Mouse (Mus musculus) liver, embryonic 15.5 days (tissue): ENCODE results near the gene Apoc3. TPM values are rescaled to one million over a fixed set of nuclear protein-coding genes. Genes with fewer than 3 reads are reported as not detected.

Experiments used
- ATAC-seq: fragments of 200-750 bp; cut with Nextera tagmentation; 2 replicates; pipeline ENCODE4 v1.8.0; 2017; ENCODE audit warnings: moderate number of reproducible peaks, mild to moderate bottlenecking, moderate library complexity; ENCODE audit not compliant: insufficient read depth
- H3K27ac ChIP-seq: fragments of 300-500 bp; sonication (generic); replicated peaks from 2 replicates; pipeline ENCODE4 v1.5.1; 2015; ENCODE audit warnings: mild to moderate bottlenecking, inconsistent platforms
- H3K27me3 ChIP-seq: fragments of 300-500 bp; sonication (generic); 2 replicates; pipeline ENCODE4 v1.6.1; 2015; ENCODE audit warnings: mild to moderate bottlenecking, inconsistent platforms
- H3K36me3 ChIP-seq: fragments of 300-500 bp; sonication (generic); replicated peaks from 2 replicates; pipeline ENCODE4 v1.6.1; 2015; ENCODE audit warnings: moderate library complexity, mild to moderate bottlenecking, inconsistent platforms
- H3K4me1 ChIP-seq: fragments of 300-500 bp; sonication (generic); replicated peaks from 2 replicates; pipeline ENCODE4 v1.6.1; 2015; ENCODE audit warnings: inconsistent platforms
- H3K4me2 ChIP-seq: fragments of 300-500 bp; sonication (generic); 2 replicates; pipeline ENCODE4 v1.6.1; 2015; ENCODE audit warnings: moderate library complexity, mild to moderate bottlenecking, inconsistent platforms
- H3K4me3 ChIP-seq: fragments of 300-500 bp; sonication (generic); replicated peaks from 2 replicates; pipeline ENCODE4 v1.5.1; 2015; ENCODE audit warnings: mild to moderate bottlenecking, inconsistent platforms
- H3K9ac ChIP-seq: fragments of 300-500 bp; sonication (generic); 2 replicates; pipeline ENCODE4 v1.6.1; 2015; ENCODE audit warnings: moderate library complexity, mild to moderate bottlenecking, inconsistent platforms
- H3K9me3 ChIP-seq: fragments of 300-500 bp; sonication (generic); replicated peaks from 2 replicates; pipeline ENCODE4 v1.6.1; 2016; ENCODE audit warnings: inconsistent platforms
- whole genome bisulfite sequencing: fragments of 180-500 bp; shearing (Covaris S2); methylation state at CpG from one replicate; pipeline ENCODE4 v1.1.7; 2015; ENCODE audit warnings: mixed read lengths; ENCODE audit not compliant: insufficient replicate concordance; 5-methylcytosine and 5-hydroxymethylcytosine counted together
- polyA plus RNA-seq: library from polyadenylated mRNA; unstranded; fragments of >200 nt; fragmentation: Nextera tagmentation; extraction: Ambion mirVana; gene quantifications from 2 replicates; pipeline ENCODE4 v1.2.1, GENCODE M21; 2015

The Apoc3 gene
- polyA plus RNA-seq, 1 experiment from 2014 or later, result 6.8 TPM

DNA sequence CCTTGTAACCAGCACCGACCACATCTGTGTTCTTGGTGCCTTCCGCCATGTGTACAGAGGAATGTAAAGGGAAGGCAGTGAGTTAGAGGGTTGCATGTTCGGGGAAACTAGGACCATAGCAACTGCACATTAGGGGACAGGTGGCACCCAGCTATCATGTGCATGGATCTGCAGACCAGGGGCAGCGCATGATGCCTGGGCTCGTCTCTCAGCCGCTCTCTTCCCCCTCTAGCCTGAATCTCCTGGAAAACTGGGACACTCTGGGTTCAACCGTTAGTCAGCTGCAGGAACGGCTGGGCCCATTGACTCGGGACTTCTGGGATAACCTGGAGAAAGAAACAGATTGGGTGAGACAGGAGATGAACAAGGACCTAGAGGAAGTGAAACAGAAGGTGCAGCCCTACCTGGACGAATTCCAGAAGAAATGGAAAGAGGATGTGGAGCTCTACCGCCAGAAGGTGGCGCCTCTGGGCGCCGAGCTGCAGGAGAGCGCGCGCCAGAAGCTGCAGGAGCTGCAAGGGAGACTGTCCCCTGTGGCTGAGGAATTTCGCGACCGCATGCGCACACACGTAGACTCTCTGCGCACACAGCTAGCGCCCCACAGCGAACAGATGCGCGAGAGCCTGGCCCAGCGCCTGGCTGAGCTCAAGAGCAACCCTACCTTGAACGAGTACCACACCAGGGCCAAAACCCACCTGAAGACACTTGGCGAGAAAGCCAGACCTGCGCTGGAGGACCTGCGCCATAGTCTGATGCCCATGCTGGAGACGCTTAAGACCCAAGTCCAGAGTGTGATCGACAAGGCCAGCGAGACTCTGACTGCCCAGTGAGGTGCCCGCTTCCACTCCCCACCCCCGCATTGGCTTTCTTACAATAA is 5.6 kb downstream of the Apoc3 start:
- Histone ChIP-seq H3K27me3 (no peaks in the 10 kb centered on the region; the same call in 1 of the 2 replicates), H3K4me1 (peaks cover 18% of the 10 kb centered on the region), H3K27ac (peak overlapping the region; percentile 51), H3K4me2 (peak overlapping the region; percentile 68), H3K4me3 (peak overlapping the region; percentile 49), H3K9ac (peak overlapping the region; percentile 40), H3K36me3 (no peaks in the 10 kb centered on the region), H3K9me3 (no peaks in the 10 kb centered on the region)
- ATAC-seq, result peak; percentile 34; the same call in 1 of the 2 replicates
- WGBS, result 12% methylated on average over 37 of the region's 37 CpGs

- peak within 1 kb of the TSS; percentile 51 for H3K27ac ChIP-seq
Measured at GRCm38 (mm10) chr9:46228491-46228890, 6.9 kb downstream of the Apoc3 start, which contains the start of gene Apoa1. Gene Apoa1 (plus strand): TSS chr9:46228580.

GRCm38 (mm10) chr9:46227064-46227614 is 8.3 kb downstream of the Apoc3 start:
- Histone ChIP-seq H3K36me3 (0 out of 2 replicates have a peak, but pooled peaks cover 3% of the 10 kb centered on the region), H3K4me1 (peaks cover 27% of the 10 kb centered on the region), H3K4me3 (no peak overlapping the region), H3K9ac (no peak overlapping the region), H3K27me3 (no peaks in the 10 kb centered on the region; the same call in 1 of the 2 replicates), H3K27ac (no peak overlapping the region), H3K4me2 (no peak overlapping the region), H3K9me3 (no peaks in the 10 kb centered on the region)
- WGBS, result 43% methylated on average over 3 of the region's 3 CpGs
- no peak for ATAC-seq

More at GRCm38 (mm10) chr9:46228491-46228890, 6.9 kb downstream of the Apoc3 start, which contains the start of gene Apoa1:
- peak; percentile 69 for ATAC-seq
- WGBS, result 55% methylated on average over 9 of the region's 9 CpGs
- peak within 1 kb of the TSS; percentile 68 for H3K4me2 ChIP-seq
- peak within 1 kb of the TSS; percentile 49 for H3K4me3 ChIP-seq
- H3K9ac ChIP-seq, result peak within 1 kb of the TSS; percentile 40; the same call in 1 of the 2 replicates
- peaks cover 30% of the 10 kb centered on the region for H3K4me1 ChIP-seq
- no peaks in the 10 kb centered on the region for H3K9me3 ChIP-seq
- no peaks in the 10 kb centered on the region for H3K36me3 ChIP-seq
- no peaks in the 10 kb centered on the region; the same call in 1 of the 2 replicates for H3K27me3 ChIP-seq

- H3K27me3 ChIP-seq, result no peaks in the 10 kb centered on the region
- H3K4me1 ChIP-seq, result peaks cover 35% of the 10 kb centered on the region
- no peak for ATAC-seq
- H3K4me2 ChIP-seq, result no peak overlapping the region
- H3K9ac ChIP-seq, result no peak overlapping the region
- 38% methylated on average over 5 of the region's 5 CpGs for WGBS
- 0 out of 2 replicates have a peak, but pooled peaks cover 20% of the 10 kb centered on the region for H3K36me3 ChIP-seq
- H3K9me3 ChIP-seq, result no peaks in the 10 kb centered on the region
- H3K27ac ChIP-seq, result 0 out of 2 replicates have a peak overlapping the region, but pooled peaks have one; percentile 45
- no peak overlapping the region for H3K4me3 ChIP-seq
Measured at GRCm38 (mm10) chr9:46224945-46225660, 10.3 kb downstream of the Apoc3 start.

DNA sequence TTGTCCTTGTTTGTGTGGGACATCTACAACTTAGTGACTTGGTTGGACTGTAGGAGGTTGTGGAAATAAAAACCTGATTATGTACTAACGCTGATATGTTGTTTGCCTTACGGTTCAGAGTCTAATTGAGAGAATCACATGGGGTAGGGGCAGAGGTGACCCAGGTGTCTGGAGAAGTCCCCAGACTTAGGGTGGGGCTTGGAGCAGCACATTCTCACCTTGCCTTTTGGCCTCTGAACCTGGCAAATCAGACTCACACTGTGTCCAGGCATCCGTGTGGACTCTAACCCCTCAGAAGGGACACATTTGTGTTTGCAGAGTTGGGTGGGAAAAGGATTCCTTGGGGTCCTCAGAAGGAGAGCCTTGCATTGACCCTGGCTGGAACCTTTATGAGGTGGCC is 11.3 kb downstream of the Apoc3 start:
- Histone ChIP-seq H3K9ac (no peak overlapping the region), H3K27ac (peak overlapping the region; percentile 45; the same call in 1 of the 2 replicates), H3K36me3 (peaks cover 21% of the 10 kb centered on the region; the same call in 1 of the 2 replicates), H3K4me3 (no peak overlapping the region), H3K27me3 (no peaks in the 10 kb centered on the region), H3K9me3 (no peaks in the 10 kb centered on the region), H3K4me1 (peaks cover 33% of the 10 kb centered on the region), H3K4me2 (no peak overlapping the region)
- no peak for ATAC-seq
- WGBS, result 65% methylated on average over 3 of the region's 3 CpGs

- WGBS, result 66% methylated on average over 6 of the region's 6 CpGs
- Histone ChIP-seq H3K4me2 (no peak overlapping the region), H3K9me3 (no peaks in the 10 kb centered on the region), H3K4me1 (peaks cover 32% of the 10 kb centered on the region), H3K4me3 (no peak overlapping the region), H3K36me3 (peaks cover 21% of the 10 kb centered on the region; the same call in 1 of the 2 replicates), H3K27me3 (no peaks in the 10 kb centered on the region), H3K27ac (no peak overlapping the region), H3K9ac (no peak overlapping the region)
- ATAC-seq, result no peak
Measured at GRCm38 (mm10) chr9:46223090-46223489, 12.3 kb downstream of the Apoc3 start.

GRCm38 (mm10) chr9:46218176-46218575 is 17.3 kb downstream of the Apoc3 start:
- no peaks in the 10 kb centered on the region for H3K9me3 ChIP-seq
- no peaks in the 10 kb centered on the region for H3K27me3 ChIP-seq
- H3K4me2 ChIP-seq, result no peak overlapping the region
- WGBS, result 47% methylated on average over 9 of the region's 9 CpGs
- H3K4me1 ChIP-seq, result peaks cover 54% of the 10 kb centered on the region
- no peak for ATAC-seq
- H3K9ac ChIP-seq, result no peak overlapping the region
- no peak overlapping the region for H3K4me3 ChIP-seq
- H3K27ac ChIP-seq, result no peak overlapping the region
- H3K36me3 ChIP-seq, result peaks cover 23% of the 10 kb centered on the region; the same call in 1 of the 2 replicates

DNA sequence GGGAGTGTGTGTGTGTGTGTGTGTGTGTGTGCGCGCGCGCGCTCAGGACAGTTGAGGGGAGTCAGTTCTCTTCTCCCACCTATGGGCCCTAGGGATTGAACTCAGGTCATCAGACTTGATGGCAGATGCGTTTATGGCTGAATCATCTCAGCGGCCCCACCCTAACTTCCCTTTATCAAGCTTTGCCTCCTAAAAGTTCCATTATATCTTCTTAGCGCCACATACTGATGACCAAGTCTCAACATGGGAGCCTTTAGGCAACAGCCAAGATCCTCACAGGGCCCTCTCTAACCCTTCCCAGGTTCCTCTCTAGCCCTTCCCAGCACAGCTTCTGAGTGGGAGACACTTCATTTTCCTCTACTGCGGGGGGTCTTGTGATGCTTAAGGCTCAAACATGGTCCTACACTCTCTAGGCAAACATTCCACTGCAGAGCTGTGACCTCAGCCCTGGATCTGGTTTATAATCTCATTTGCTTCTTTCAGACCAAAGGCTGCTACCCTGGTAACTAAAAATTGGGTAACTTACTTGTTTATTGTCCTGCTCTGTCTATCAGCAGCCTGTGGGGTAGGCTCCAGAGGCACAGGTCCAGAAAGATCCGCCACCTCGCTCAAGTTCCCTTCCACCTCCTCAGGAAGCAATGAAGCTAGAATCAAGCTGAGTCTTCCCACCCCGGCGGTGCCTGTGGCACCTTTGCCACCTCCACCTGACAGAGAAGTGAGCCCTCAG is 18.5 kb downstream of the Apoc3 start:
- peaks cover 56% of the 10 kb centered on the region for H3K4me1 ChIP-seq
- no peaks in the 10 kb centered on the region for H3K27me3 ChIP-seq
- no peak overlapping the region for H3K9ac ChIP-seq
- no peak overlapping the region; the same call in 1 of the 2 replicates for H3K4me2 ChIP-seq
- peak overlapping the region; percentile 79 for H3K27ac ChIP-seq
- ATAC-seq, result peak; percentile 25
- no peaks in the 10 kb centered on the region for H3K9me3 ChIP-seq
- 64% methylated on average over 13 of the region's 13 CpGs for WGBS
- no peak overlapping the region for H3K4me3 ChIP-seq
- H3K36me3 ChIP-seq, result peaks cover 25% of the 10 kb centered on the region

- 0 out of 2 replicates have a peak overlapping the region, but pooled peaks have one; percentile 18 for H3K9ac ChIP-seq
- peak; percentile 67 for ATAC-seq
- no peaks in the 10 kb centered on the region for H3K9me3 ChIP-seq
- no peaks in the 10 kb centered on the region for H3K27me3 ChIP-seq
- H3K4me3 ChIP-seq, result 0 out of 2 replicates have a peak overlapping the region, but pooled peaks have one; percentile 3
- WGBS, result 15% methylated on average over 11 of the region's 11 CpGs
- peaks cover 45% of the 10 kb centered on the region for H3K4me1 ChIP-seq
- peak overlapping the region; percentile 41 for H3K4me2 ChIP-seq
- peaks cover 25% of the 10 kb centered on the region for H3K36me3 ChIP-seq
- peak overlapping the region; percentile 79 for H3K27ac ChIP-seq
Measured at GRCm38 (mm10) chr9:46215338-46216322, 19.8 kb downstream of the Apoc3 start.
